Mouse (Mus musculus) megakaryocyte-erythroid progenitor cell, adult 5-6 weeks (primary cell): Measurements from ENCODE around the gene Krt15. TPM values are rescaled to one million over a fixed set of nuclear protein-coding genes. Genes with fewer than 3 reads are reported as not detected.

Experiments
- ATAC-seq: replicated peaks from 2 replicates; pipeline ENCODE4 v1.8.0; 2016; ENCODE audit warnings: mild to moderate bottlenecking, inconsistent platforms; ENCODE audit not compliant: severe bottlenecking, poor library complexity, low FRiP score, low TSS enrichment
- total RNA-seq, 2 experiments: library from RNA; stranded (forward) in 1 of 2; stranded (reverse) in 1 of 2; fragments of 200-1000, 215-1000 nt in 1 of 2; fragments of >200 nt in 1 of 2; fragmentation: Nextera tagmentation in 1 of 2; gene quantifications; 2 replicates each; pipeline ENCODE4 v1.2.3; 2014 to 2017

Gene Krt15
- total RNA-seq, 2 experiments from 2014 or later, result not detected

GRCm38 (mm10) chr11:100137693-100138092, 2.0 kb upstream of the Krt15 start:
- no peak for ATAC-seq

- no peak for ATAC-seq
These were observed 831 bp upstream of the Krt15 start for GRCm38 (mm10) chr11:100136559-100136958.

GRCm38 (mm10) chr11:100124901-100125300, 10.8 kb downstream of the Krt15 start:
- no peak for ATAC-seq

- ATAC-seq, result no peak
These were observed 14.3 kb downstream of the Krt15 start, which contains the start of gene Krt13 for GRCm38 (mm10) chr11:100121466-100121865. Gene Krt13, minus strand, starts transcription at chr11:100121566.

- no peak for ATAC-seq
These were observed 15.4 kb downstream of the Krt15 start for GRCm38 (mm10) chr11:100120331-100120730.

GRCm38 (mm10) chr11:100113742-100114029, 22.0 kb downstream of the Krt15 start:
- no peak for ATAC-seq

- 0 out of 2 replicates have a peak, but pooled peaks have one; percentile 4 for ATAC-seq
These were observed 22.6 kb downstream of the Krt15 start for GRCm38 (mm10) chr11:100112935-100113741.

- ATAC-seq, result no peak
These were observed 30.1 kb downstream of the Krt15 start, which contains the start of gene Krt36 for GRCm38 (mm10) chr11:100105576-100106122. Gene Krt36, minus strand, starts transcription at chr11:100105626.

GRCm38 (mm10) chr11:100102693-100103429, 32.9 kb downstream of the Krt15 start:
- no peak for ATAC-seq

- ATAC-seq, result no peak
These were observed 35.3 kb downstream of the Krt15 start for GRCm38 (mm10) chr11:100100391-100100790.

- no peak for ATAC-seq
These were observed 37.9 kb downstream of the Krt15 start for GRCm38 (mm10) chr11:100097819-100098218.

- no peak for ATAC-seq
These were observed 39.6 kb downstream of the Krt15 start, which contains the start of gene Krt35 for GRCm38 (mm10) chr11:100096141-100096540. Gene Krt35, minus strand, starts transcription at chr11:100096241.

GRCm38 (mm10) chr11:100088378-100089025, 47.2 kb downstream of the Krt15 start:
- no peak for ATAC-seq

GRCm38 (mm10) chr11:100087861-100088260, 47.9 kb downstream of the Krt15 start, which contains the start of gene Krt32:
Gene Krt32, minus strand, starts transcription at chr11:100088226.
- ATAC-seq, result no peak

Other genes with a start within 250 kb of the Krt15 start
- gene Krtap31-1, start 228.0 kb downstream of the Krt15 start, total RNA-seq (2014; fragmentation: Nextera tagmentation), result not detected in 2 replicates
- not detected in 2 replicates for gene Krtap31-1, start 228.0 kb downstream of the Krt15 start, total RNA-seq (2017)
- not detected in 2 replicates for gene Gm11565, start 221.2 kb downstream of the Krt15 start, total RNA-seq (2014; fragmentation: Nextera tagmentation)
- gene Gm11565, start 221.2 kb downstream of the Krt15 start, total RNA-seq (2017), result not detected in 2 replicates
- not detected in 2 replicates for gene Krtap31-2, start 199.6 kb downstream of the Krt15 start, total RNA-seq (2014; fragmentation: Nextera tagmentation)
- gene Krtap31-2, start 199.6 kb downstream of the Krt15 start, total RNA-seq (2017), result not detected in 2 replicates
- not detected in 2 replicates for gene Krtap9-5, start 187.5 kb downstream of the Krt15 start, total RNA-seq (2014; fragmentation: Nextera tagmentation)
- gene Krtap9-5, start 187.5 kb downstream of the Krt15 start, total RNA-seq (2017), result not detected in 2 replicates
- not detected in 2 replicates for gene Krtap29-1, start 156.9 kb downstream of the Krt15 start, total RNA-seq (2014; fragmentation: Nextera tagmentation)
- not detected in 2 replicates for gene Krtap29-1, start 156.9 kb downstream of the Krt15 start, total RNA-seq (2017)
- gene Krtap16-1, start 149.3 kb downstream of the Krt15 start, total RNA-seq (2014; fragmentation: Nextera tagmentation), result not detected in 2 replicates
- not detected in 2 replicates for gene Krtap16-1, start 149.3 kb downstream of the Krt15 start, total RNA-seq (2017)
- gene Krtap17-1, start 141.9 kb downstream of the Krt15 start, total RNA-seq (2014; fragmentation: Nextera tagmentation), result not detected in 2 replicates
- gene Krtap17-1, start 141.9 kb downstream of the Krt15 start, total RNA-seq (2017), result not detected in 2 replicates
- gene Krt33a, start 119.7 kb downstream of the Krt15 start, total RNA-seq (2014; fragmentation: Nextera tagmentation), result not detected in 2 replicates
- not detected in 2 replicates for gene Krt33a, start 119.7 kb downstream of the Krt15 start, total RNA-seq (2017)
- not detected in 2 replicates for gene Krt33b, start 106.1 kb downstream of the Krt15 start, total RNA-seq (2014; fragmentation: Nextera tagmentation)
- not detected in 2 replicates for gene Krt33b, start 106.1 kb downstream of the Krt15 start, total RNA-seq (2017)
- gene Krt34, start 94.4 kb downstream of the Krt15 start, total RNA-seq (2014; fragmentation: Nextera tagmentation), result not detected in 2 replicates
- not detected in 2 replicates for gene Krt34, start 94.4 kb downstream of the Krt15 start, total RNA-seq (2017)
- gene Krt31, start 85.4 kb downstream of the Krt15 start, total RNA-seq (2014; fragmentation: Nextera tagmentation), result not detected in 2 replicates
- not detected in 2 replicates for gene Krt31, start 85.4 kb downstream of the Krt15 start, total RNA-seq (2017)
- gene Krt32, start 47.7 kb downstream of the Krt15 start, total RNA-seq (2014; fragmentation: Nextera tagmentation), result not detected in 2 replicates
- not detected in 2 replicates for gene Krt32, start 47.7 kb downstream of the Krt15 start, total RNA-seq (2017)
- gene Krt35, start 39.7 kb downstream of the Krt15 start, total RNA-seq (2014; fragmentation: Nextera tagmentation), result not detected in 2 replicates
- not detected in 2 replicates for gene Krt35, start 39.7 kb downstream of the Krt15 start, total RNA-seq (2017)
- not detected in 2 replicates for gene Krt36, start 30.3 kb downstream of the Krt15 start, total RNA-seq (2014; fragmentation: Nextera tagmentation)
- not detected in 2 replicates for gene Krt36, start 30.3 kb downstream of the Krt15 start, total RNA-seq (2017)
- gene Krt13, start 14.4 kb downstream of the Krt15 start, total RNA-seq (2014; fragmentation: Nextera tagmentation), result not detected in 2 replicates
- gene Krt13, start 14.4 kb downstream of the Krt15 start, total RNA-seq (2017), result not detected in 2 replicates
- not detected in 2 replicates for gene Krt19, start 12.7 kb upstream of the Krt15 start, total RNA-seq (2014; fragmentation: Nextera tagmentation)
- gene Krt19, start 12.7 kb upstream of the Krt15 start, total RNA-seq (2017), result not detected in 2 replicates
- gene Krt9, start 57.3 kb upstream of the Krt15 start, total RNA-seq (2014; fragmentation: Nextera tagmentation), result not detected in 2 replicates
- not detected in 2 replicates for gene Krt9, start 57.3 kb upstream of the Krt15 start, total RNA-seq (2017)
- gene Krt14, start 71.6 kb upstream of the Krt15 start, total RNA-seq (2014; fragmentation: Nextera tagmentation), result not detected in 2 replicates
- not detected in 2 replicates for gene Krt14, start 71.6 kb upstream of the Krt15 start, total RNA-seq (2017)
- gene Krt16, start 113.0 kb upstream of the Krt15 start, total RNA-seq (2014; fragmentation: Nextera tagmentation), result not detected in 2 replicates
- not detected in 2 replicates for gene Krt16, start 113.0 kb upstream of the Krt15 start, total RNA-seq (2017)
- not detected in 2 replicates for gene Krt17, start 125.1 kb upstream of the Krt15 start, total RNA-seq (2014; fragmentation: Nextera tagmentation)
- gene Krt17, start 125.1 kb upstream of the Krt15 start, total RNA-seq (2017), result not detected in 2 replicates
- not detected in 2 replicates for gene Krt42, start 133.9 kb upstream of the Krt15 start, total RNA-seq (2014; fragmentation: Nextera tagmentation)
- not detected in 2 replicates for gene Krt42, start 133.9 kb upstream of the Krt15 start, total RNA-seq (2017)
- gene Eif1, start 184.0 kb upstream of the Krt15 start, total RNA-seq (2014; fragmentation: Nextera tagmentation), result 1,051 and 1,260 TPM in 2 replicates
- gene Eif1, start 184.0 kb upstream of the Krt15 start, total RNA-seq (2017), result 170 and 204 TPM in 2 replicates
- gene Gast, start 198.5 kb upstream of the Krt15 start, total RNA-seq (2014; fragmentation: Nextera tagmentation), result not detected in 2 replicates
- not detected in 2 replicates for gene Gast, start 198.5 kb upstream of the Krt15 start, total RNA-seq (2017)
- not detected in 2 replicates for gene Hap1, start 220.2 kb upstream of the Krt15 start, total RNA-seq (2014; fragmentation: Nextera tagmentation)
- gene Hap1, start 220.2 kb upstream of the Krt15 start, total RNA-seq (2017), result not detected in 2 replicates